Mouse (Mus musculus): ENCODE data around the gene Ubl7. TPM values are rescaled to one million over a fixed set of nuclear protein-coding genes. Genes with fewer than 3 reads are reported as not detected.

Gene Ubl7
- total and polyA plus RNA-seq, 3 experiments = 24.7 to 81.1 (median 37.3) TPM

GRCm38 (mm10) chr9:57939431-57940348 lies 28.9 kb downstream of the Ubl7 start, which contains the start of gene Sema7a (continued):
- TF ChIP-seq EP300 (IDR thresholded peaks at IDR 0.05; ENCODE audit: low read length) (peak; percentile 47; the same call in 1 of the 2 replicates), MEF2A (IDR thresholded peaks at IDR 0.05; ENCODE audit: borderline replicate concordance, low read depth, low read length) (peak; percentile 26; the same call in 1 of the 2 replicates), USF1 (IDR thresholded peaks at IDR 0.05; ENCODE audit: low read depth, low read length) (no peak), SMC3 (IDR thresholded peaks at IDR 0.05; ENCODE audit: low read depth, low read length) (no peak), CHD1 (IDR thresholded peaks at IDR 0.05; ENCODE audit: low read depth, low read length) (peak; percentile 93), JUND (conservative IDR thresholded peaks at IDR 0.05; ENCODE audit: low read depth, low read length) (no peak), RCOR1 (conservative IDR thresholded peaks at IDR 0.05; ENCODE audit: low read depth, low read length) (no peak), MAFK (IDR thresholded peaks at IDR 0.05; ENCODE audit: insufficient replicate concordance, low read length) (no peak), MYC (IDR thresholded peaks at IDR 0.05; ENCODE audit: low read depth, low read length) (no peak), KAT2A (IDR thresholded peaks at IDR 0.05; ENCODE audit: insufficient replicate concordance, low read length) (no peak)

- TF ChIP-seq ZMIZ1 (IDR thresholded peaks at IDR 0.05; ENCODE audit: low read depth, low read length) = no peak; the same call in 1 of the 2 replicates
- TF ChIP-seq HCFC1 (IDR thresholded peaks at IDR 0.05; ENCODE audit: low read depth, low read length) = no peak
- 0 out of 2 replicates have a peak, but pooled peaks have one; percentile 37 for TF ChIP-seq SIN3A (IDR thresholded peaks at IDR 0.05; ENCODE audit: low read length)
- peak; percentile 94 for TF ChIP-seq UBTF (IDR thresholded peaks at IDR 0.05; ENCODE audit: low read depth, low read length)
- no peak for TF ChIP-seq MEF2A (IDR thresholded peaks at IDR 0.05; ENCODE audit: borderline replicate concordance, low read depth, low read length)
- Histone ChIP-seq H3K27ac (ENCODE audit: insufficient read depth, low read depth) (peak overlapping the region; percentile 96; the same call in 1 of the 2 replicates), H3K4me3 (replicated peaks in 1 of 3; ENCODE audit: low read depth in 2 of 3, low read length in 2 of 3, poor library complexity in 1 of 3) (peak overlapping the region; percentile 94 to 100 (median 99)), H3K9me3 (replicated peaks; ENCODE audit: low read length) (no peaks in the 10 kb centered on the region), H3K36me3 (replicated peaks in 1 of 2; ENCODE audit: control insufficient read depth in 1 of 2, insufficient read depth in 1 of 2, low read length in 1 of 2) (peaks cover 32 to 47% of the 10 kb centered on the region in 2 experiments), H3K4me1 (ENCODE audit: control insufficient read depth in 1 of 2, insufficient read depth in 2 of 2) (peaks cover 20 to 60% of the 10 kb centered on the region in 2 experiments), H3K79me2 (replicated peaks; ENCODE audit: control insufficient read depth, extremely low read depth, insufficient read depth, poor library complexity, severe bottlenecking) (peaks cover 70% of the 10 kb centered on the region), H3K4me2 (ENCODE audit: insufficient read depth, low read depth, poor library complexity, severe bottlenecking) (no peak overlapping the region), H3K27me3 (replicated peaks) (no peaks in the 10 kb centered on the region), H3K9ac (ENCODE audit: insufficient read depth, low read depth) (peak overlapping the region; percentile 99)
- DNase-seq (ENCODE audit: extremely low read depth) = no peak
- in situ Hi-C loops (cut with MboI; ENCODE audit: low pct_ligation_motif_present, low pct_unique_long_range_greater_than_20kb, low sequenced_read_pairs) (no loop called here), dilution Hi-C loops (cut with MboI; ENCODE audit: extremely low pct_ligation_motif_present, extremely low pct_unique_long_range_greater_than_20kb, low sequenced_read_pairs) (no loop called here)
Observed at GRCm38 (mm10) chr9:57940349-57940794, 29.6 kb downstream of the Ubl7 start.
